Mouse (Mus musculus) neural tube, embryonic 11.5 days (tissue): ENCODE results near the gene Kcnj12. TPM values are rescaled to one million over a fixed set of nuclear protein-coding genes. Genes with fewer than 3 reads are reported as not detected.

Source experiments
- ATAC-seq: fragments of 200-750 bp; cut with Nextera tagmentation; 2 replicates; pipeline ENCODE4 v1.8.0; 2017; ENCODE audit warnings: moderate number of reproducible peaks, mild to moderate bottlenecking, moderate TSS enrichment, moderate library complexity; ENCODE audit not compliant: insufficient read depth, low FRiP score, low TSS enrichment
- DNase-seq: peaks from one replicate; pipeline ENCODE4 v3.0.0-alpha.2; 2015; ENCODE audit warnings: low spot score
- H3K27ac ChIP-seq: fragments of 300-500 bp; sonication (generic); 2 replicates; pipeline ENCODE4 v1.5.1; 2014; ENCODE audit warnings: low read depth, mild to moderate bottlenecking, low read length
- H3K27me3 ChIP-seq: fragments of 300-500 bp; sonication (generic); 2 replicates; pipeline ENCODE4 v1.6.1; 2014; ENCODE audit warnings: mild to moderate bottlenecking, low read length, mixed read lengths; ENCODE audit not compliant: control insufficient read depth, insufficient read depth
- H3K36me3 ChIP-seq: fragments of 300-500 bp; sonication (generic); 2 replicates; pipeline ENCODE4 v1.6.1; 2014; ENCODE audit warnings: mild to moderate bottlenecking, low read length, moderate library complexity, mixed read lengths; ENCODE audit not compliant: control insufficient read depth, insufficient read depth
- H3K4me1 ChIP-seq: fragments of 300-500 bp; sonication (generic); 2 replicates; pipeline ENCODE4 v1.6.1; 2014; ENCODE audit warnings: low read length, mixed read lengths; ENCODE audit not compliant: control insufficient read depth, insufficient read depth
- H3K4me2 ChIP-seq: fragments of 300-500 bp; sonication (generic); 2 replicates; pipeline ENCODE4 v1.6.1; 2014; ENCODE audit warnings: low read depth, mild to moderate bottlenecking, moderate library complexity
- H3K4me3 ChIP-seq: fragments of 300-500 bp; sonication (generic); 2 replicates; pipeline ENCODE4 v1.5.1; 2014; ENCODE audit warnings: low read depth, low read length
- H3K9ac ChIP-seq: fragments of 300-500 bp; sonication (generic); 2 replicates; pipeline ENCODE4 v1.6.1; 2014; ENCODE audit warnings: mild to moderate bottlenecking, low read length
- H3K9me3 ChIP-seq: fragments of 300-500 bp; sonication (generic); 2 replicates; pipeline ENCODE4 v1.6.1; 2016; ENCODE audit warnings: low read length; ENCODE audit not compliant: control insufficient read depth
- WGBS: fragments of 180-500 bp; shearing (Covaris S2); extraction: QIAGEN DNeasy Blood & Tissue Kit; methylation state at CpG from one replicate; pipeline ENCODE4 v1.1.7; 2014; 5-methylcytosine and 5-hydroxymethylcytosine counted together
- polyA plus RNA-seq: library from polyadenylated mRNA; unstranded; fragments of >200 nt; fragmentation: Nextera tagmentation; extraction: Ambion mirVana; gene quantifications from 2 replicates; pipeline ENCODE4 v1.2.1, GENCODE M21; 2014

The Kcnj12 gene
- polyA plus RNA-seq, result 3.4 and 4.0 TPM in 2 replicates

DNA sequence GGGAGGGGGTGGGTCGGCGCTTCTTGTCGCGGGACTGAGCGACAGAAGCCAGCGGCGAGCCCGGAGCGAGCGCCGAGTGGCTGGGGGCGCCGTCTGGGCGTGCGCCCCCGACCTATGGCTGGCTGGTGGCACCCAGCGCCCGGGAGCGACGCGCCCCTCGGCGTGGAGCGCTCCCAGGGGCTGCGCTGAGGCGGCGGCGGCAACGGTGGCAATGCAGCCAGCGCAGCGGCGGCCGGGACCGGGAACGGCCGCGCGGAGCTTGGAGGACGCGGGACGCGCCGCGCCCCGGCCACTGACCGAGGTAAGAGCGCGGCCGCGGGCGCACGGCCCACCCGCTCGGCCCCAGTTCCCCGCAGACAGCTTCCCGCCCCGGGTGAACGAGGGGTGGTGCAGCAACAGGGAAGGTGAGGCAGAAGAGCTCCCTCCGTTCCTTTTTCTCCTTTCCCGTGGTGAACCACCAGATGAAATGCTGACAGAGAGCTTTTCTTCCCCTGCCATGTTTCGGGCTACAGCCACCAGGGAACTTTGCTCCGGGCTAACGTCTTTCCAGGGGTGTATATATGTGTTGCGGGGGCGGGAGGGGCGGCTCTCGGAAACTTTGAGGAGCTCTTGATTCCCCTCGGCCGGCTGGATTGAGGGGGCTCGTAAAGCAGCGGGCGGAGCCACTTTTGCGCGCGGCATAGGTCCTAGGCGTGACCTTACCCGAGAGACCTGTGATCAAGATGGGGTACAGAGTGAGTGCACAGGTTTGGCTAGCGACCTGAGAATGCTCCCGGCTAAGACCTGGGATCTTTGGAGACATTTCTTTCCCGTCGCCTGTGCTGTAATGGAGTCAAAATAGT, at the start of gene Kcnj12:
TSS of gene Kcnj12 (plus strand) at position 15 of the 842 bp plus-strand sequence.
- H3K27me3 ChIP-seq, result peaks cover 42% of the 10 kb centered on the region
- no peaks in the 10 kb centered on the region for H3K36me3 ChIP-seq
- no peak within 1 kb of the TSS for H3K27ac ChIP-seq

DNA sequence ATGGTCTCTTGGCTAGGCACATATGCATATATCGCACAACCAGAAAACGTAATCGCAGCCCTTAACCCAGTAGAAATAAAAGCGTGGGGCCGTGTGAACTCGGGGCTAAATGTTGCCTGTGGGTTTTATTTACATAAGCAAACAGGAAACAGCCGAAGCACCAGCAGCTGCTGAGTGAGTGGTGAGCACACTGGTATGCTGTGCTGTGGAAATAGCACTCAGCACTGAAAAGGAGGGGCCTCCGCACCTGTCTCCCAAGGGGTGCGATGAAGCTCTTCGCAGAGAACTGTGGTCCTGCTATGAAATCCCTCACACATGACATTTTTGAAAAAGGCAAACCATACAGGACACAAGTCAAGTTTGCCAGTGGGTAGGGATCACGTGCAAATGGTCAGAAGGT, 47.3 kb upstream of the Kcnj12 start:
- H3K4me2 ChIP-seq, result no peak overlapping the region
- H3K27ac ChIP-seq, result no peak overlapping the region
- no peak overlapping the region for H3K9ac ChIP-seq
- no peaks in the 10 kb centered on the region for H3K4me1 ChIP-seq
- no peaks in the 10 kb centered on the region for H3K27me3 ChIP-seq
- no peaks in the 10 kb centered on the region for H3K9me3 ChIP-seq
- no peak overlapping the region for H3K4me3 ChIP-seq
- ATAC-seq, result no peak
- DNase-seq, result no peak
- H3K36me3 ChIP-seq, result no peaks in the 10 kb centered on the region
- 78% methylated on average over 11 of the region's 11 CpGs for WGBS

More for the DNA sequence above, at the start of gene Kcnj12:
- ATAC-seq (no peak), DNase-seq (peak; percentile 23)
- H3K4me3 ChIP-seq, result peak within 1 kb of the TSS; percentile 48
- under 1% methylated on average over 59 of the region's 81 CpGs for WGBS
- H3K9me3 ChIP-seq, result no peaks in the 10 kb centered on the region
- H3K9ac ChIP-seq, result peak within 1 kb of the TSS; percentile 35; the same call in 1 of the 2 replicates
- H3K4me1 ChIP-seq, result peaks cover 7% of the 10 kb centered on the region; the same call in 1 of the 2 replicates
- peak within 1 kb of the TSS; percentile 83 for H3K4me2 ChIP-seq

DNA sequence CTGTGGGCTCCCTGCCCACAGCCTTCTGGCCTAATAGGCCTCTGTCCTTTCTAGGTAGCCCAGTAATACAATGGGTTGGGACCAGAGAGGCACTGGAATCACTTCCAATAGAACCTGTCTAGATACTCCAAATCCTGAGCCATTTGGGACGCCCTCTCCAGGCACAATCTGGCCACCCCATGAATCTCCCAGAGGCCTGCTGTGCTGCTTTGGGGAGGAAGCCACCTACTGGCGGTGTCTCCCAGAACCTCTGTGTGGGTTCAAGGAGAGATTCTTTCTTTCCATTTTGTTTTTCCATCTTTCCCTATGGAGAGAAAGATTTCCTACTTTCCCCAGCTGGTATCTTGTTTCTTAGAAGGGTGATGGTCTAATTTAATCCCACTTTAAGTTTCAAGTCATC, 46.1 kb upstream of the Kcnj12 start:
- Histone ChIP-seq H3K4me3 (no peak overlapping the region), H3K9ac (no peak overlapping the region), H3K9me3 (no peaks in the 10 kb centered on the region), H3K36me3 (no peaks in the 10 kb centered on the region), H3K27me3 (no peaks in the 10 kb centered on the region), H3K27ac (no peak overlapping the region), H3K4me1 (no peaks in the 10 kb centered on the region), H3K4me2 (no peak overlapping the region)
- no peak for DNase-seq
- WGBS, result 81% methylated on average over 2 of the region's 2 CpGs
- no peak for ATAC-seq

DNA sequence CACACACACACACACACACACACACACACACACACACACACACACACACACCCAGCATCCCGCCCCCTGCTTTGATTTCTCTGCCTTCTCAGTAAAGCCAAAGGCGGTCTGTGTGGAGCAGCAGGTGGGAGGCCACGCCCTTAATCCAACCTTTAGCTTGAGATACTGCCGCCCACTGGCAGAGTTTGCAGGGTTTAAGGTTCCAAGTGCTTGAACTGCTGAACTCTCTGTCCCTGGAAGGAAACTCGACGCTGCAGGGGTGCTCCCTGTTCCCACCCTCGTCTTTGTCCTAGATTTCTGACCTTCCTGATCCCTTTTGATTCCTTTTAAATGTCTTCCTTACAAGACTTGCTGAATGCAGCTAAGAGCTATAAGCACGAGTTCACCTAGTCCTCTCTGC, 45.6 kb upstream of the Kcnj12 start:
- Histone ChIP-seq H3K36me3 (no peaks in the 10 kb centered on the region), H3K4me2 (no peak overlapping the region), H3K4me3 (no peak overlapping the region), H3K9ac (no peak overlapping the region), H3K27me3 (no peaks in the 10 kb centered on the region), H3K9me3 (no peaks in the 10 kb centered on the region), H3K4me1 (no peaks in the 10 kb centered on the region), H3K27ac (no peak overlapping the region)
- DNase-seq (no peak), ATAC-seq (no peak)
- 13% methylated on average over 8 of the region's 8 CpGs for WGBS

DNA sequence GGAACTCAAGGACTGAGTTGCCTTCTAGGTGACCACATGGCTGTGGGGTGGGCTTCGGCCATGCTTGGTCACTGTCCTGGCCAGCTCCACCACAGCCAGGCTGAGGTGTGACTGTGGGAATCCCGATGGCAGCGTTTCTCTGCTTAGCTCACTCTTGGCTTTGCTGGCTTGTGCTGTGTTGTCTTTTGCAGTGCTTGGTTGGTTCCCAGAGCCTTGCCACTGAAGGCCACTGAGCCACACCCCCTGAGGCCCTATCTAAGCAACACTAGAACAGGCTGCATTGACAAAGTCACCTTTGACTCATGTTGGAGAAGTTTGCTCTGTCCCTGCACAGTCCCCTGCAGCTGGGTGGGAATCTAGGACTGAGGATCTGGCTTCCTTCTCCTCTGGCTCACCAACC, 45.2 kb upstream of the Kcnj12 start:
- no peaks in the 10 kb centered on the region for H3K9me3 ChIP-seq
- 51% methylated on average over 3 of the region's 3 CpGs for WGBS
- DNase-seq, result no peak
- H3K27me3 ChIP-seq, result no peaks in the 10 kb centered on the region
- H3K4me1 ChIP-seq, result no peaks in the 10 kb centered on the region
- ATAC-seq, result no peak
- H3K4me2 ChIP-seq, result no peak overlapping the region
- H3K4me3 ChIP-seq, result no peak overlapping the region
- no peak overlapping the region for H3K27ac ChIP-seq
- no peak overlapping the region for H3K9ac ChIP-seq
- no peaks in the 10 kb centered on the region for H3K36me3 ChIP-seq

DNA sequence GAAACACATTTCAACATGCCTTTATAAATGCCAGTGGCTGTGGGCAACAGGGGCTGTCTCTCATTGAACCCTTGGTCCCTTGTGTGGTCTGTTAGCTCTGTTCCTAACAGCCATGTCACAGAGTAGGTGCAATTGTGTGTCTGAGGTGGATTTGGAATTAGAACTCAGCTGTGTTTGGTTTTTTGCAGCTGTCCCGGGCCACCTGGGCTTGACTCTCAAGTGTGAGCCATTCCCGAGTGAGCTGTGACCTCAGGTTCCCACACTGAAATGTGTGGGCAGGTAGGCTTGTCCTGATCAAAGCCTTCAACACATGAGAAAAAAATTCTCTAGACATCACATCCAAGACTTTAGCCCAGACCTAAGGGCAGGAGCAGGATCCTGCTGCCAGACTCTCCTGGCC, 43.7 kb upstream of the Kcnj12 start:
- Histone ChIP-seq H3K9me3 (no peaks in the 10 kb centered on the region), H3K27me3 (no peaks in the 10 kb centered on the region), H3K4me3 (no peak overlapping the region), H3K27ac (no peak overlapping the region), H3K4me1 (no peaks in the 10 kb centered on the region), H3K36me3 (no peaks in the 10 kb centered on the region), H3K9ac (no peak overlapping the region), H3K4me2 (no peak overlapping the region)
- 74% methylated on average over 2 of the region's 2 CpGs for WGBS
- ATAC-seq (no peak), DNase-seq (no peak)

DNA sequence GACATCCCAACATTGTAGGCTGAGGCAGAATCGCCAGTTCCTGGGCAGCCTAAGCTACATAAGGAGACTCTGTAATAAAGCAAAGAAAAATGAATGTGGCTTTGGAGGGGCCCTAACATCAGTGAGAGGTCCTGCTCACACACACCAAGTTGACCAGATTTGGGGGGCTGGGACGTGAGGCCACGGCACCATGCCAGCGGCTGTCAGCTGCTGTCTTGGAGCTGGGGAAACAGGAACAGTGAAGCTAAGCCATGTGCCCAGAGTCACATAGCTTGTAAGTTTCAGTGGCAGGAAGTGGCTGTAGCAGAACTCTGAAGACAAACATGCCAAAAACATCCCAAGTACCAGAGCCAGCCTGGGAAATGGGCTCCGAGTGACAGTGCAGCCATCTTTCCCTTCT, 42.6 kb upstream of the Kcnj12 start:
- H3K4me1 ChIP-seq, result no peaks in the 10 kb centered on the region
- H3K9ac ChIP-seq, result no peak overlapping the region
- H3K36me3 ChIP-seq, result no peaks in the 10 kb centered on the region
- no peak overlapping the region for H3K27ac ChIP-seq
- H3K4me3 ChIP-seq, result no peak overlapping the region
- no peak overlapping the region for H3K4me2 ChIP-seq
- no peak for DNase-seq
- ATAC-seq, result no peak
- WGBS, result 93% methylated on average over 5 of the region's 5 CpGs
- no peaks in the 10 kb centered on the region for H3K9me3 ChIP-seq
- H3K27me3 ChIP-seq, result no peaks in the 10 kb centered on the region

DNA sequence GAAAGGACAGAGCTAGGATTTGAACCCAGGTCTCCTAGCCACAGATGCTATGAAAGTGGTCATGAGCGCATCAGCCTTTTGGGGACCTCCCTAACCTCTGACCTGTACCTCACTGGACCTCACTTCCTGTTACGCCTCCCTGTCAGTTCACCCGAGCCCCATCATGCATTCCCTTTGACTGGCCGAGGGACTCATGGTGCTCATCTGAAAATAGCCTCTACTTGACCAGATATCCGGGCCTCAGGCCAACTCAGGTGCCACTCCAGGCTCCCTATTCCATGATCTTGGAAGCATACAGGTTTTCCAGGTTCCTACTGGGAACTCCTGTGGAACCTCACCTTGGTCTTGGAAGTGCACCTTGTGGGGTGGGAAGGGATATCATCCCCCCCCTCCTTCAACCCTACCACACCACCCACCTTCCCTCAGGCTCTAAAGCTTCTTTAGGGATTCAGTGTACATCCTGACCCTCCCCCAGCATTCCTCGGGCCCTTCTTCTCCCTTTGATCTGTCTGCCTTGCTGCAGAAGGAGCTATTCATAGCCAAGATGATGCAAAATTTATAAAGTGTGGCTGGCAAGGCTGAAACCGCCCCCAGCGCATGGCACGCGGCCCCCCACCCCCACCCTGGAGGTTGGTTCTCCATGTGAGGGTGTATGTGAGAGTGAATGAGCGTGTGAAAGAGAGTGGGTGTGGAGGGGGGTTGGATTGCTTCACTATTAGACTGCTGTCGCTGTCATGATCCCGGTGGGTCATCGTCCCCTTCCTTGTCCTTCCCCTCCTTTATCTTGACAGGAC, 40.5 kb upstream of the Kcnj12 start:
- ATAC-seq, result no peak
- Histone ChIP-seq H3K27me3 (no peaks in the 10 kb centered on the region), H3K4me2 (no peak overlapping the region), H3K4me1 (no peaks in the 10 kb centered on the region), H3K27ac (no peak overlapping the region), H3K9me3 (no peaks in the 10 kb centered on the region), H3K9ac (no peak overlapping the region), H3K4me3 (no peak overlapping the region), H3K36me3 (no peaks in the 10 kb centered on the region)
- no peak for DNase-seq
- WGBS, result 70% methylated on average over 14 of the region's 14 CpGs
